Mouse (Mus musculus): ENCODE results near the gene Fgfr2. TPM values are rescaled to one million over a fixed set of nuclear protein-coding genes. Genes with fewer than 3 reads are reported as not detected.

The Fgfr2 gene
- polyA plus RNA-seq, 1 experiment from 2014 or later: 93.4 TPM

- Histone ChIP-seq H3K9ac (ENCODE audit: low read length) (no peak overlapping the region), H3K4me1 (ENCODE audit: control insufficient read depth, insufficient read depth, low read length) (peaks cover 23% of the 10 kb centered on the region), H3K27me3 (ENCODE audit: control insufficient read depth, insufficient read depth, low read length) (0 out of 2 replicates have a peak, but pooled peaks cover 4% of the 10 kb centered on the region), H3K36me3 (ENCODE audit: control insufficient read depth, insufficient read depth, low read length) (no peaks in the 10 kb centered on the region), H3K4me2 (ENCODE audit: low read depth, low read length) (no peak overlapping the region), H3K4me3 (replicated peaks; ENCODE audit: low read length) (no peak overlapping the region), H3K27ac (ENCODE audit: low read length) (no peak overlapping the region), H3K9me3 (replicated peaks; ENCODE audit: control insufficient read depth, low read length) (no peaks in the 10 kb centered on the region)
- peak; percentile 70 for ATAC-seq (ENCODE audit: insufficient read depth, low FRiP score)
- WGBS: 33% methylated on average over 4 of the region's 4 CpGs
These were observed 2140.8 kb downstream of the Fgfr2 start for GRCm38 (mm10) chr7:130982371-130982770.

GRCm38 (mm10) chr7:130980130-130980529 lies 2143.0 kb downstream of the Fgfr2 start:
- Histone ChIP-seq H3K9ac (ENCODE audit: low read length) (no peak overlapping the region), H3K4me2 (ENCODE audit: low read depth, low read length) (no peak overlapping the region), H3K9me3 (replicated peaks; ENCODE audit: control insufficient read depth, low read length) (no peaks in the 10 kb centered on the region), H3K4me1 (ENCODE audit: control insufficient read depth, insufficient read depth, low read length) (peaks cover 28% of the 10 kb centered on the region), H3K27ac (ENCODE audit: low read length) (no peak overlapping the region), H3K4me3 (replicated peaks; ENCODE audit: low read length) (no peak overlapping the region), H3K27me3 (ENCODE audit: control insufficient read depth, insufficient read depth, low read length) (0 out of 2 replicates have a peak, but pooled peaks cover 4% of the 10 kb centered on the region), H3K36me3 (ENCODE audit: control insufficient read depth, insufficient read depth, low read length) (no peaks in the 10 kb centered on the region)
- ATAC-seq (ENCODE audit: insufficient read depth, low FRiP score): no peak
- WGBS: 75% methylated on average over 5 of the region's 5 CpGs

- Histone ChIP-seq H3K36me3 (ENCODE audit: control insufficient read depth, insufficient read depth, low read length) (no peaks in the 10 kb centered on the region), H3K9ac (ENCODE audit: low read length) (no peak overlapping the region), H3K27me3 (ENCODE audit: control insufficient read depth, insufficient read depth, low read length) (0 out of 2 replicates have a peak, but pooled peaks cover 4% of the 10 kb centered on the region), H3K4me2 (ENCODE audit: low read depth, low read length) (no peak overlapping the region), H3K27ac (ENCODE audit: low read length) (no peak overlapping the region), H3K4me1 (ENCODE audit: control insufficient read depth, insufficient read depth, low read length) (peaks cover 18% of the 10 kb centered on the region), H3K4me3 (replicated peaks; ENCODE audit: low read length) (no peak overlapping the region), H3K9me3 (replicated peaks; ENCODE audit: control insufficient read depth, low read length) (no peaks in the 10 kb centered on the region)
- 86% methylated on average over 1 of the region's 1 CpGs for WGBS
- no peak for ATAC-seq (ENCODE audit: insufficient read depth, low FRiP score)
These were observed 2144.6 kb downstream of the Fgfr2 start for GRCm38 (mm10) chr7:130978545-130978944.

GRCm38 (mm10) chr7:130977794-130978521 lies 2145.2 kb downstream of the Fgfr2 start:
- no peak overlapping the region for H3K4me3 ChIP-seq (replicated peaks; ENCODE audit: low read length)
- no peak overlapping the region for H3K4me2 ChIP-seq (ENCODE audit: low read depth, low read length)
- peak; percentile 86 for ATAC-seq (ENCODE audit: insufficient read depth, low FRiP score)
- no peak overlapping the region for H3K27ac ChIP-seq (ENCODE audit: low read length)
- H3K27me3 ChIP-seq (ENCODE audit: control insufficient read depth, insufficient read depth, low read length): 0 out of 2 replicates have a peak, but pooled peaks cover 4% of the 10 kb centered on the region
- H3K9me3 ChIP-seq (replicated peaks; ENCODE audit: control insufficient read depth, low read length): no peaks in the 10 kb centered on the region
- WGBS: 24% methylated on average over 5 of the region's 5 CpGs
- peak overlapping the region; percentile 11 for H3K9ac ChIP-seq (ENCODE audit: low read length)
- H3K4me1 ChIP-seq (ENCODE audit: control insufficient read depth, insufficient read depth, low read length): peaks cover 18% of the 10 kb centered on the region
- H3K36me3 ChIP-seq (ENCODE audit: control insufficient read depth, insufficient read depth, low read length): no peaks in the 10 kb centered on the region

GRCm38 (mm10) chr7:130976305-130976935 lies 2146.7 kb downstream of the Fgfr2 start:
- H3K27ac ChIP-seq (ENCODE audit: low read length): no peak overlapping the region
- 0 out of 2 replicates have a peak, but pooled peaks have one; percentile 23 for ATAC-seq (ENCODE audit: insufficient read depth, low FRiP score)
- peaks cover 18% of the 10 kb centered on the region for H3K4me1 ChIP-seq (ENCODE audit: control insufficient read depth, insufficient read depth, low read length)
- H3K4me3 ChIP-seq (replicated peaks; ENCODE audit: low read length): no peak overlapping the region
- 50% methylated on average over 13 of the region's 13 CpGs for WGBS
- no peak overlapping the region for H3K9ac ChIP-seq (ENCODE audit: low read length)
- 0 out of 2 replicates have a peak, but pooled peaks cover 4% of the 10 kb centered on the region for H3K27me3 ChIP-seq (ENCODE audit: control insufficient read depth, insufficient read depth, low read length)
- no peak overlapping the region for H3K4me2 ChIP-seq (ENCODE audit: low read depth, low read length)
- no peaks in the 10 kb centered on the region for H3K36me3 ChIP-seq (ENCODE audit: control insufficient read depth, insufficient read depth, low read length)
- H3K9me3 ChIP-seq (replicated peaks; ENCODE audit: control insufficient read depth, low read length): no peaks in the 10 kb centered on the region

- no peaks in the 10 kb centered on the region for H3K36me3 ChIP-seq (ENCODE audit: control insufficient read depth, insufficient read depth, low read length)
- no peak for ATAC-seq (ENCODE audit: insufficient read depth, low FRiP score)
- H3K4me3 ChIP-seq (replicated peaks; ENCODE audit: low read length): no peak overlapping the region
- 79% methylated on average over 9 of the region's 9 CpGs for WGBS
- H3K9ac ChIP-seq (ENCODE audit: low read length): no peak overlapping the region
- H3K4me1 ChIP-seq (ENCODE audit: control insufficient read depth, insufficient read depth, low read length): peaks cover 15% of the 10 kb centered on the region
- no peaks in the 10 kb centered on the region for H3K9me3 ChIP-seq (replicated peaks; ENCODE audit: control insufficient read depth, low read length)
- H3K27me3 ChIP-seq (ENCODE audit: control insufficient read depth, insufficient read depth, low read length): no peaks in the 10 kb centered on the region
- H3K4me2 ChIP-seq (ENCODE audit: low read depth, low read length): no peak overlapping the region
- H3K27ac ChIP-seq (ENCODE audit: low read length): no peak overlapping the region
These were observed 2150.4 kb downstream of the Fgfr2 start for GRCm38 (mm10) chr7:130972767-130973166.

GRCm38 (mm10) chr7:130969507-130969906 lies 2153.6 kb downstream of the Fgfr2 start:
- Histone ChIP-seq H3K27ac (ENCODE audit: low read length) (no peak overlapping the region), H3K4me1 (ENCODE audit: control insufficient read depth, insufficient read depth, low read length) (peaks cover 28% of the 10 kb centered on the region), H3K9ac (ENCODE audit: low read length) (no peak overlapping the region), H3K4me3 (replicated peaks; ENCODE audit: low read length) (no peak overlapping the region), H3K9me3 (replicated peaks; ENCODE audit: control insufficient read depth, low read length) (no peaks in the 10 kb centered on the region), H3K4me2 (ENCODE audit: low read depth, low read length) (no peak overlapping the region), H3K36me3 (ENCODE audit: control insufficient read depth, insufficient read depth, low read length) (no peaks in the 10 kb centered on the region), H3K27me3 (ENCODE audit: control insufficient read depth, insufficient read depth, low read length) (no peaks in the 10 kb centered on the region)
- no peak for ATAC-seq (ENCODE audit: insufficient read depth, low FRiP score)
- 21% methylated on average over 3 of the region's 3 CpGs for WGBS

GRCm38 (mm10) chr7:130969076-130969475 lies 2154.1 kb downstream of the Fgfr2 start:
- no peak overlapping the region for H3K4me3 ChIP-seq (replicated peaks; ENCODE audit: low read length)
- peaks cover 29% of the 10 kb centered on the region for H3K4me1 ChIP-seq (ENCODE audit: control insufficient read depth, insufficient read depth, low read length)
- H3K4me2 ChIP-seq (ENCODE audit: low read depth, low read length): no peak overlapping the region
- peak overlapping the region; percentile 52; the same call in 1 of the 2 replicates for H3K27ac ChIP-seq (ENCODE audit: low read length)
- H3K9me3 ChIP-seq (replicated peaks; ENCODE audit: control insufficient read depth, low read length): no peaks in the 10 kb centered on the region
- H3K9ac ChIP-seq (ENCODE audit: low read length): no peak overlapping the region
- ATAC-seq (ENCODE audit: insufficient read depth, low FRiP score): no peak
- WGBS: 78% methylated on average over 5 of the region's 5 CpGs
- no peaks in the 10 kb centered on the region for H3K36me3 ChIP-seq (ENCODE audit: control insufficient read depth, insufficient read depth, low read length)
- no peaks in the 10 kb centered on the region for H3K27me3 ChIP-seq (ENCODE audit: control insufficient read depth, insufficient read depth, low read length)

- 50% methylated on average over 7 of the region's 7 CpGs for WGBS
- Histone ChIP-seq H3K27me3 (ENCODE audit: control insufficient read depth, insufficient read depth, low read length) (no peaks in the 10 kb centered on the region), H3K4me1 (ENCODE audit: control insufficient read depth, insufficient read depth, low read length) (peaks cover 29% of the 10 kb centered on the region), H3K4me2 (ENCODE audit: low read depth, low read length) (no peak overlapping the region), H3K4me3 (replicated peaks; ENCODE audit: low read length) (no peak overlapping the region), H3K36me3 (ENCODE audit: control insufficient read depth, insufficient read depth, low read length) (no peaks in the 10 kb centered on the region), H3K27ac (ENCODE audit: low read length) (peak overlapping the region; percentile 52; the same call in 1 of the 2 replicates), H3K9ac (ENCODE audit: low read length) (no peak overlapping the region), H3K9me3 (replicated peaks; ENCODE audit: control insufficient read depth, low read length) (no peaks in the 10 kb centered on the region)
- 0 out of 2 replicates have a peak, but pooled peaks have one; percentile 7 for ATAC-seq (ENCODE audit: insufficient read depth, low FRiP score)
These were observed 2154.6 kb downstream of the Fgfr2 start for GRCm38 (mm10) chr7:130968537-130968936.

Measured in stomach, embryonic 16.5 days (tissue).